Mouse (Mus musculus) cerebellum, adult 2 months (tissue): ENCODE measurements at regions not wholly inside any gene's neighbourhood (a gene's known extent, or its start where the extent isn't known, plus 50 kb on each side); places are given as distances from the start of the nearest gene placed in this dataset.

Experiments used
- CTCF ChIP-seq: fragments of 200-500 bp; IDR thresholded peaks from 2 replicates; pipeline ENCODE4 v1.5.1; 2011; ENCODE audit warnings: low read depth, mild to moderate bottlenecking, control low read depth, low read length, moderate library complexity, borderline replicate concordance; ENCODE audit not compliant: insufficient read depth
- POLR2A ChIP-seq: fragments of 200-500 bp; IDR thresholded peaks from 2 replicates; pipeline ENCODE4 v1.6.1; 2011; ENCODE audit warnings: low read length, control low read depth, borderline replicate concordance; ENCODE audit not compliant: insufficient read depth

GRCm38 (mm10) chr4:125960704-125961279, 63.6 kb upstream of the Csf3r start:
- no peak for TF ChIP-seq POLR2A
- no peak for TF ChIP-seq CTCF
